Mouse (Mus musculus): ENCODE results near the gene Col16a1. TPM values are rescaled to one million over a fixed set of nuclear protein-coding genes. Genes with fewer than 3 reads are reported as not detected.
A peak's percentile ranks its signal among the peaks of the same experiment; 100 is the strongest.

Col16a1 gene
- total RNA-seq, 2 experiments from 2014 or later: 13.2 to 14.7 TPM

DNA sequence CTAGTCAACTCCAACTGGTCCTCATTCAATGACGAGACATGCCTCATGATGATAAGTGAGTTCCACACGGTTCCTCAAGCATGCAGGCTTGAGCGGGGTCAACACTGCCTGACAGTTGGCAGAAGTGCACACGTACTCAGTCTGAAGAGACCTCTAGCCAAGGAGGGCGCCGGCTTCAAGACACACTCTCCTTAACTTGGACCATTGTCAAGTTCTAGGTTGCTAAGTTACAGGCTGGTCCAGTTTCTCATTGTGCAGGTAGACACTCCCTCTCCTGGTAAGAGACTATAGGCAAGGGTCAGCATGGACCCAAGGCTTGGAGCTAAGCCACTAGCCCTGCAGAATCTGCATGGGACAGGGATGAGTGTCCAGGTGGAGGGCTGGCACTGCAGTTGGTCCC is 77.5 kb downstream of the Col16a1 start:
- DNase-seq (ENCODE audit: low spot score in 2 of 2): no peak

DNA sequence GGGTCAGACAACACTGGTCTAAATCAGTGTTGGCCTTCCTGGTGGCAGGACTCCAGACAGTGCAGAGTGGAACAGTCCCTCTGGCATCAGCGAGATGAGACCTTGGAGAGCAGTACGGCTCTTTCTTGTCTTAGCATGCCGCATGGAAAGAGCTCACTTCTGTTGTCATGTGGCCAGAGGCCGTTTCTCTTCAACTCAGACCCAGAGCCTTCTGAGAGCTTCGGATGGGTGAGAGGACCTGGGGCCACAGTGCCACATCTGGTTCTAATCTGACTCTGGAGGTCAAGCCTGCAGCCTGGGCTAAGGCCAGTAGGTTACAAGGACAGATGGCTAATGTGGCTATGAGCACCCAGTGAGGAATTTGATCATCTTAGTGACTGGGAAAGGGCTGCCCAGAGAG is 78.3 kb downstream of the Col16a1 start:
- DNase-seq (ENCODE audit: low spot score in 2 of 2): no peak

DNA sequence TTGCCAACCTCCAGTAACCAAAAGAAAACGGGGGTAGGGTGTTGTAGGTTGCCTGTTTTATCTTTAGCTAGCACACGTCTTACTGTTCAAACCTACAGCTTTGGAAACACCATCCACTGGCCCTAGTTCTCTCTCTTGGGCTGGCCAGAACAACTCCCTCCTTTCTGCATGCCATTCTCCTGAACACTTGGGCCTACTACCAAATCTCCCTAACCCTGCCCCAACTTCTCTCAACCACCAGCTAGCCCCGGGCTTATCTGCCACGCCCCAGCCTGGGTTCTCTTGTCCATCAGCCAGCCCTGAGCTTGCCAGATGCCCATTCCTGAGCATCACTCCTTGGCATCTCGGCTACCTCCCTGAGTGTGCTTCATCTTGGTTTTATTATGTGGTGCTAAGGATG is 81.3 kb downstream of the Col16a1 start:
- DNase-seq (ENCODE audit: low spot score in 2 of 2): no peak

DNA sequence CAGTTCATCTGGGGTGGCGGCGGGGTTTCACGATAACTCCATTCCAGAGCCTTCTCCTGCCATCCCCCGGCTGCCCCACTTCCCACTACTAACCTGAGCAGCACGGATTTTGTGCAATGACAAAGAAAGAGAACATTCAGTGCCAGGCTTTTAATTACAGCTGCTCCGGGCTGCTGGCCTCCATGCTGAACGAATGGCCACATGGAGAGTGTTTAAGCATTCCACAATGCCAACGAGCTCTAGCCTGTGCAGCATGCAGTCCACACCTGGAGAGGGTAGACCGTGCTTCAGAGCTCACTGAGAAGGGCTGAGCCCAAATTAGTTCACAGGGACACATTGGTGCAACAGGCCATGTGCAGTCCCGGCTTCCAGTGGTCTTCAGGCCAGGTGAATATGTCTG is 82.4 kb downstream of the Col16a1 start:
- no peak for DNase-seq (ENCODE audit: low spot score in 2 of 2)

DNA sequence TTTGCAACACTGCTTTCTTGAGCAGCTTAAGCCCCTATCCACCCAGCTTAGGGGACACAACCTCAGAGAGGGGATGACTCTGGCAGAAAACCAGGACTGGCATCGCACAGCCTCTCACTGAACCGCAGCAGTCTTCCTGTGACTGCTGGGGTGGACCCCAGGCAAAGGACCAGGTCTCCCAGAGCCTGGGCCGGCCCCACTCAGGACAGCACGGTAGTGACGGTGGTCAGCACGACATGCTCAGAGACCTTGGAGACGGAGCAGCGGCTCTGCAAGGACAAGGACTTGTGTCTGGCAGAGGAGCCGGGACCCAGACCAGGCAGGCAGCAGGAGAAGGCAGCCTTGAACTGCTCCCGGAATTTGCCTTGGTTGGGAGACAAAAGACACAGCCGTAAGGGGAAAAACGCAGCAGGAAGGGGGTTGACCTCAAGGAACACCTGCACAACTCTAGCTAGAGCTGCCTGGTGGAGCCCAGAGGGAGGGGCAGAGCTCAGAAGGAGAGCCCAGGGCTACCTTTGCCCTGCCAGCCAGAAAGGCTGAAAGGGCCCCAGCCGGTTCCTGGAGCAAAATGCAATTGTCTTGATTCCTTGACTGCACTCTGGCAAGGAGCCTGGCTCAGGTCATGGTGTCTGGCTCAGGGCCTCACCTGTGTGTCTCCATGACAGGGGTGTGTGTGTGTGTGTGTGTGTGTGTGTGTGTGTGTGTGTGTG is 83.2 kb downstream of the Col16a1 start:
- no peak for DNase-seq (ENCODE audit: low spot score in 2 of 2)

DNA sequence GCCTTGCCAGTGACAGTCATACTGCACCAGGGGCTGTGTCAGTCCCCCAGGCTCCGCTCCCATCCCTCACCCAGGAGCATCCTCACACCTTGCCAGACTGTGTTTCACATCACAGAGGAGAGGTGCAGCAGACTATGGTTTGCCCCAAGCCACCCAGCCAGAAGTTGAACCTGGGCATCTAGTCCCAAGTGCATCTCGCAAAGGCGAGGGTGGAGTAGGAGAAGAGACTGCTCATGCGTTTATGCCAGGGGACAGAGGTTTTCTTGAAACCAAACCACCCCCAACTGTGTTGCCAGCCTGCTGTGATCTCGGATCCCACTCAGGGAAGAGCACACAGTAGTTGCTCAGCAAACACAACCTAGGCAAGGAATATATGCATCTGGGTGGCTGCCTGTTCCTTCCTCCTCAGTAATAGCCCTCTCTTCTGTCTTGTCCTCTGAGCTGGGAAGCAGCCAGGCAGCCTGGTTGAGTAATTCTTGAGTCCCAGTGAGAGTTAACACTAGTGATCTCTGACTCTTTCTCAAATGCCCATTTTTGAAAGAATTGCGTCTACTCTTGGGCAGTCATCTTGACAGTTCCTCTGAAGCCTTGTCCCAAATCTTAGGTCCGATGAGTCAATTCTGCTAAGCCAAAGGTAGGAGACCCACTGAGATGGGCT is 83.9 kb downstream of the Col16a1 start:
- no peak for DNase-seq (ENCODE audit: low spot score in 2 of 2)

DNA sequence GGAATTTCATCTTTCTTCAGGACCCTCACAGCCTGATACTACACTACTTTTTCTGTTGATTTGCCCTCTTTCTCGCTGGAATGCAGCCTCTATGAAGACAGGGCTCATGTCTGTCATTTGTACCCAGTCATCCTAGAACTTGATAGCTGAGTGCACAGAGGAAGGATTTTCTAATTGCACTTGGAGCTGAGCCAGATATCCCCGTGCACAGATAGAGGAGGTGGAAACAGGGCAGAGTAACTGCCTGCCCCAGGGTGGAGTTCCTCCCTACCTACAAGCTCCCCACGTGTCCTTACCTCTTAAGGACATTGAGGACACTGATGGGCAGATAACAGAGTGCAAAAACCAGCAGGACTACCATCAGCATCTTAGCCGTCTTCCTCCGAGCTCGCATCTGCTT is 85.8 kb downstream of the Col16a1 start:
- no peak for DNase-seq (ENCODE audit: low spot score in 2 of 2)

DNA sequence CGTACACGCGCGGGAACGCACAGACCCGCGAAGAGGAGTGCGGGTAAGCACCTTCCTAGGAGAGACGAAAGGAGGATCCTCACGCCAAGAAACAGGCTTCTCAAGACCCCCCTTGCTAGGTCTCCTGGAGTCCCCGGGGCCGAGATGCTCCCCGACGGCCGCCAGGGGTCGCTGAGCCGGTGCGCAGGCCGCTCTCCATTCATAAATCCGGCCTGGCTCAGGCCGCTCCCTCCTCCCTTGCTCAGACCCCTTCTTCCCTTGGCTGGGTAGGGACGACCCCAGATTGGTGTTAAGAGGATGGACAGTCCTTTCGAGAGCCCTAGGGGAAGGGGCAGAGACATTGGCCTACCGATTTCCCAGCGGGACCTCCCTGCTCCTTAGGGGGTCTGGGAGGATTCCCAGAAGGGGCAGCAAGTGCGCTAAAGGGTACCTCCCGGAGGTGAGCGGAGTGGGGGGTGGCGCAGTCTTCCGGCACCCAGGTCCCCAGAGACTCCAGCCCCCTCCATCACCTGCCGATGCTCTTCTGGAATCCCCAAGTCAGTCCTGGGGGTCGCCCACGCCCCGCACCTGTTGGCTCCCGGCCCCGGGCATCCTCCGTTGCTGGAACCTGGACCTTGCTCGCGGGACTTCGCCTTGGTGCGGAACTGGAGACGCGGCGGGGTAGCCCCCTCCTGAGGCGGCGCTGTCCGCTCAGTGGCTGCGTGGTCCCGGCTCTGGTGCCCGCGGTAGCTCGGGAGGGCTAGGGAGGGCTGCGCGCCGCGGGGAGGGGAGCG is 91.0 kb downstream of the Col16a1 start:
- peak; percentile 77 to 83 for DNase-seq (ENCODE audit: low spot score in 2 of 2)

DNA sequence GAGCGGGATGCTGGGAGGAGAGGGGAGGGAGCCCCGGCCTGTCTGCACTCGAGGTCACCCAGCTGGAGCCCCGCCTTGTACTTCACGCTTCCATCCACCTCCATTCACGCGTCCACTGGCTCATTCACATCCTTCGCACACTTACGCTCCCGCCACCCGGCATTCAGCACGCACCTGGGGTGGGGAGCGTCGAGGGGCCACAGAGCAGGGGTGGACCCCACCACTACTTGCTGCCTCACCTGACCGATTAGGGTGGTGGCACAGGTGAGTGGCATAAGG is 91.5 kb downstream of the Col16a1 start, which contains the start of gene Hcrtr1:
TSS of gene Hcrtr1 (minus strand) at position 146 of the 279 bp plus-strand sequence.
- no peak for DNase-seq (ENCODE audit: low spot score in 2 of 2)

DNA sequence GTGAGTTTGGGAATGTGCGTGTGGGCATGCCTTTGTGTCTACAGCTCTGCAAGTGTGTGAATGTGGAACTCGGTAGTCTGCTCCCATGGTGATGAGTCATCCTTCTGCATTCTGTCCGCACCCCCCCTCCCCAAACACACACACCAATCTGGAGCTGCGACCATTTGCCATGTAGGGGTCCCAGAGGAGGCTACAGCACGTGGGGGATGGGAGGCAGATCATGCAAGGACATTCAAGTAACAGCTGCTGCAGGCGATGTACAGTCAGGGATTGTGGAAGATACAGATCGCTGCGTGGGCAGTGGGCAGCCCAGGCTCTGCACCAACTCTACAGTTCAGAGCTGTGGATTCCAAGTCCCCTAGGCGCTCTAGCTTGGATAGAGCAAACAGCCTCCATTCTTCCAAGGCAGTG is 93.4 kb downstream of the Col16a1 start:
- DNase-seq (ENCODE audit: low spot score in 2 of 2): no peak

DNA sequence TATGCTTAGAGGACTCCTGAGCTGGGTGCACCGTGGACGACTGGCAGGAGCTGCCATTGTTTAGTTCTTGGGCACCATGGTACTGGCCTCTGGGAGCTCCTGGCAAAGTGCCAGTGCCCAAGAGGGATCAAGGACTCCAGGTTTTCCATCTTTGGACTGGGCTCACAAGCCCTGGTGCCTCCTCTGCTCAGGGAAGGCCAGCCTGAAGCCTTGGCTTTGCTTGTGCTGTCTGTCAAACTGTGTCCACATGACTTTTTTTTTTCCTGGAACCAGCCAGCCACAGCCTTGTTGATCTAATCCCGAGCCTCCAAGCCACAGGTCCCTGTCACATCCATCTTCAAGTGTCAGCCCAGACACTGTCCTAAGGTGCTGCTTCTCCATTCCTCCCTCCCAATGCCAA is 94.1 kb downstream of the Col16a1 start:
- DNase-seq (ENCODE audit: low spot score in 2 of 2): peak in 1 of 2 experiments; percentile 61

DNA sequence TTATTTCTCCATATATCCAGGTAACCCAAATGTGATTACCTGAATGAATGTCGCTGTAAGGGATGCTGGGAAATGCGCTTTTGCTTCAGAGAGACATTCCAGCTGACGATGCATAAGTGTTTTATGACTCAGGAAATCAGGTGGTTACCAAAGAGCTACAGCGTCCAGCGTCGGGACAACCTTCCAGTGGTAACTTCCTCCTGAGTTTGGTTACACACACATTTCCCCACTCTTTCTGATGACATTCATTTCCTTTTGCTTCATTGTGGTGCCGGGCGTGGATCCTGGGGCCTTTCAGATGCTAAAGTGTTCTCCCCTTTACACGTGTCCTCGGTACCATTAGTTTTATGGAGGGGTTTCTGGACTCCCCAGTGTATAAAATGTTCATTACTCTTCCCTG is 100.8 kb downstream of the Col16a1 start:
- no peak for DNase-seq (ENCODE audit: low spot score in 2 of 2)

Other genes starting within 250 kb of the Col16a1 start
- 100 to 1,000 TPM; 291 to 386 TPM for gene Ptp4a2, start 236.6 kb upstream of the Col16a1 start, total RNA-seq (2021)
- gene Spocd1, start 118.6 kb upstream of the Col16a1 start, total RNA-seq (2021): under 1 TPM; 0.51 to 0.53 TPM
- 10 to 100 TPM; 20.4 to 23.9 TPM for gene Adgrb2, start 63.0 kb upstream of the Col16a1 start, total RNA-seq (2021)
- 10 to 100 TPM; 74.1 to 79.0 TPM for gene Pef1, start 54.7 kb downstream of the Col16a1 start, total RNA-seq (2021)
- gene Hcrtr1, start 91.5 kb downstream of the Col16a1 start, total RNA-seq (2021): under 1 TPM; 0.46 to 0.77 TPM
- 100 to 1,000 TPM; 133 to 239 TPM for gene Tinagl1, start 127.3 kb downstream of the Col16a1 start, total RNA-seq (2021)
- not detected for gene Gm853, start 174.6 kb downstream of the Col16a1 start, total RNA-seq (2021)
- gene Serinc2, start 231.4 kb downstream of the Col16a1 start, total RNA-seq (2021): 1 to 10 TPM; 1.7 to 2.8 TPM